Mouse (Mus musculus) frontal cortex, postnatal 25 days (tissue): ENCODE results near the gene Stim2.

Experiments used
- DNase-seq, 2 experiments: peaks; one replicate each; pipeline ENCODE4 v3.0.0; 2022; ENCODE audit warnings: low spot score in 2 of 2

Gene Stim2

DNA sequence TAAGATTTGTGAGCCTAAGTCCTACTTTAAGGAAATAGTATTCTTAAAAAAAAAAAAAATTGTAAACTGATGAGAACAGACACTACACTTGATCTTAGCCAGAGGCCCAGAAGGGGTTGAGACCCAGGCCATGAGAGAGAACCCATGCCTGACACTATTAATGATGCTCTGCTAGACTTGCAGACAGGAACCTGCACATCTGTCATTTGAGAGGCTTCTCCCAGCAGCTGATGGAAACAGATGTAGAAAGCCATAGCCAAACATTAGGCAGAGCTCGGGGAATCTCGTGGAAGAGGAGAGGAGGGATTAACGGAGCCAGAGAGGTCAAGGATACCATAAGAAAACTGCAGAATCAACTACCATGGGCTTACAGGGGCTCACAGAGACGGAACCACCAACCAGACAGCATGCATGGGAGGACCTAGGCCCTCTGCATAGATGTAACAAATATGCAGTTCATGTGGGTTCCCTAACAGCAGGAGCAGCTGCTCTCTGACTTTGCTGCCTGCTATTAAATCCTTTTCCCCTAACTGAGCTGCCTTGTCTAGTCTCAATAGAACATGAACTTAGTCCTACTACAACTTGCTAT is 50.9 kb downstream of the Stim2 start:
- DNase-seq: no peak

DNA sequence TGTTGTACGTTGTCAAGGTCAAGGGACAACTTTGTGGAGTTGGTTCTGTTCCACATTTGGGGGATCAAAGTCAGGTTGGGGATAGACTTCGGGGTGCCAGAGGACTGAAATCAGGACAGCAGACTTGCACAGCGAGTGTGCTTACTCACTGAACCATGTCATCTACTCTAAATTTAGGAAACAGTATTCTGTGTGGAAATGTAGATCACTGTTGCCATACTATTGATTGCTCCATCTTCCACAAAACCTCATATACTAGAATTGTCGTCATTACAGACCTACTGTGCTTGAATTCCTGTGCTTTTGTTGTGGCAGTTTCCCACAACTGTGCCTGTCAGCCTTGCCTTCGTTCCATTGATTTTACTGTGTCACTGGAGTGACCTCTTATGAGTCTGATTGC is 51.6 kb downstream of the Stim2 start:
- DNase-seq: no peak

DNA sequence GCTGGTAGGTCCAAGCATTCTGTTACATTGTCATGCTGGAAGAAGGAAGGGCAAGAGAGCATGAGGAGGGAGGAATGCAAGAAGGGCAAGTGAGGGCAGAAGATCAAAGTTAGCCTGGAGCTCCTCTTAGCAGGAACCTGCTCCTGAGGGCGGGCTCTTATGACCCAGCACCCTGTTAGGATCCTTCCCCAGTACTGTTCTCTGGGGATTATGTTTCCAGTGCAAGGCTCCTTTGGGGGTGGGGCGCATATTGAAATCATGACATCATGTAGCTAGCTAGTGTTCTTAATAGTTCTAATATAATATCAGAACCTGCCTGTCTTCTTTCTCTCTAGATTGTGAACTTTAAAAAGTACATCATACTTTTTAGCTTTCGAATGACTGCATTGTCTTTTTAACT is 52.8 kb downstream of the Stim2 start:
- no peak for DNase-seq

DNA sequence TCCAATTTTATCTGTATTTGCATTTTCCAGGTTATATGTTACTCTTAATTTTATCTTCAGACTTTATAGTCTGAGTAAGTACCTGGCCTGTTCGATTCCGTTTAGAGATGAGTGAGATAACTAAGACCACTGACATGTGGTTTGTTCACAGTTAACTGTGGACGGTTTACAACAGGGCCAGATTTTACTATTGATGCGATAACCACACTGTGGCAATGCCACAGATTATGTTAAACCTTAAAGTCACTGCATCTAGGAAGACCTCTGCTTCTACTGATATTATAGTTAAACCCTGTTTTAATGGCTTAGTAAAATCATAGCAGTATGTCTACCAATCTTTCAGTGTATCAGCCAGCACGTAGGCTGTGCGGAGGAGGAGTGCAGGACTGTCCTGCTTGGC is 53.9 kb downstream of the Stim2 start:
- no peak for DNase-seq

DNA sequence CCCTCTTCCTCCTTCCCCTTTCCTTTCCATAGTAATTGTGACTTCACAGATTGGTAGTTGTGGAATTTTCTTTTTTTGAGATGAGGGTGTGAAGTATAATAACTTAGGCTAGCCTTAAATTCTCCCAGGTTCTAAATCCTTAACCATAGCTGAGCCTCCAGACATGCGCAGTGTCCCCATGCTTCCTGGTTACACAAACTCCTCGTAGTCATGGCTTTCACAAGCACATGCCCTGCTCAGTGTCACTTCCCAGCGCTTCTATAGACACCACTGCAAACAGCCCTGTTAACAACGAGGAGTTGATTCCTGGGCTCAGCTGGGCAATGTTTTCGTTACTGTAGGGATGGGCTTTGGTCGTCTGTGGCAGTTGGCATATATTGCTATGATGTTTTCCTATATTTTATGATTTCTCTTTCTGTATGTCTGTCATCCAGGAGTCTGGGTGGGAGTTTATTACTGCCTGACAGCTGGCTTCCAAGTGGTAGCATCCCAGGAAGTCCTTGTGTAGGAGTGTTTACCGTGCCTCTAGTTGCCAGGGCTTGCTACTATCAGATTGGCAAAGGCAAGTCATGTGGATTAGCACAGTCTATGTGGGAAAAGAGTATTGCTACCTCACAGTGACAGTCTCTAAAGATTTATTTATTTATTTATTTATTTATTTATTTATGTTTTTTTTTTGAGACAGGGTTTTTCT is 55.5 kb downstream of the Stim2 start:
- no peak for DNase-seq

DNA sequence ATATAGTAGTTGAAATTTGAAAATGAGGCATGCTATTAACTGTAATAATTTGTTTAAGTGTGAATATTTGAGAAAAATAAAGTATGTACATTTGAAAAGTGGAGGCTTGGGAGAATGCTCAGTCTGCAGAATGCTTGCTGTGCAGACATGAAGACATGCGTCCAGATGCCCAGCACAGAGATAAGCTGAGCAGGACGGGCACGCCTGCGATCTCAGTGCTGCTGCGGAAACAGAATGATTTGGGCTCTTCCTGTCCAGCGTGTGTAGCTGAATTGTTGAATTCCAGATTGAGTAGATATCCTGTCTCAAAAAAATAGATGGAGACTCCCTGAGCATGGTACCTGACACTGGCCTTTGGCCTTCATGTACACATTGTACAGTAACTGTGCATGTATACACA is 58.0 kb downstream of the Stim2 start:
- DNase-seq: no peak

DNA sequence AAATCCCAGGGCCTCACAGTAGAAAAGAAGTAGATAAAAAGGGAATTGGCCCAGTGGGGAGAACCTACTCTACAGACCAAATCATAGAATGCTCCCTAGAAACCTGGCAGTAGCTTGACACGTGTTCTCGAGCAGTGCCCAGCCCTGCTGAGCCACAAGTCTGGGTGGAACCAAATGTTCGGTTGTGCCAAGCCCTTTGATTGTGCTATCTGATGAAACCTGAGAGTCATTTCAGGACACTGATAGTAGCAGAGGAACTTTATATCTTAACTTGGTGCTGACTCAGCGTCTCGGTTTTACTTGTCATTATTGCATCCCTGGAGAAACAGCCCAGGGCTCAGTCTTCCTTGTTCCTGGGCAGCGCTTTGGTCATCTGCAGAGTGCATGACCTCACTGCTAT is 61.7 kb downstream of the Stim2 start:
- no peak for DNase-seq

DNA sequence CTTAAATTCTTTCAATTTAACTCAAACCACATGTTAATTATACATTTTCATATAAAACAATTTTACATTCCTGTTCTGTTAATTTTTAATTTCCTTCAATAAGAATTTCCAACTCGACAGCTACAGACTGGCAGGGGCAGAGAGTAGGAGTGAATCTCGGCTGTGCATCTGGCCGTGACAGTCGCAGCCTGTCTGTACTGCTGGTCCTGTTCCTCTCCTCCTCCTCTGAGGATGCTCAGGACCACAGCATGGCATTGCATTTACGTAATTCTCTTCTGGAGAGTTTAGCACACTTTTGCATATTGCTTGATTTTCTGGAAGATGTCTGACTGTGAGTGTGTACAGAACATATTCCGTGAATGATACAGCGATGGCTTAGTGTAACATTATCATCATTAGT is 63.8 kb downstream of the Stim2 start:
- no peak for DNase-seq

DNA sequence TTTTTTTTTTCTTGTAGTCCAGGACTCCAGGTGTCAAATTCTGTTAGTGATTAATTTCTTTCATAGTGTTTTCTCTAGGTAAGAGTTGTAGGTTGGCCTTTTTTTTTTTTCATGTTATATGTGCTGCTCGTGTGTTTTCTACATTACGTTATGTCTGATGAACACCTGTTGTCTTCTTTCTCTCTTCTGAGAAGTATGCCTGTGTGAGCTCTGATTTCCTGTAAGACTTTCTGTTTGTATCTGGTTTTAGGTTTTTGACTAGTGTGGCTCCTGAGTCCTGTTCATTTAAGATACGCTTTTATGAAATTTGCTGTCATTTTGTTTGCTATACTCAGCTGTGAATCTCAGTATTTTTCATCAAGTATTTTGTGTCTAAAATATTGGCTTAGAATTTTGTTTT is 69.3 kb downstream of the Stim2 start:
- DNase-seq: no peak

DNA sequence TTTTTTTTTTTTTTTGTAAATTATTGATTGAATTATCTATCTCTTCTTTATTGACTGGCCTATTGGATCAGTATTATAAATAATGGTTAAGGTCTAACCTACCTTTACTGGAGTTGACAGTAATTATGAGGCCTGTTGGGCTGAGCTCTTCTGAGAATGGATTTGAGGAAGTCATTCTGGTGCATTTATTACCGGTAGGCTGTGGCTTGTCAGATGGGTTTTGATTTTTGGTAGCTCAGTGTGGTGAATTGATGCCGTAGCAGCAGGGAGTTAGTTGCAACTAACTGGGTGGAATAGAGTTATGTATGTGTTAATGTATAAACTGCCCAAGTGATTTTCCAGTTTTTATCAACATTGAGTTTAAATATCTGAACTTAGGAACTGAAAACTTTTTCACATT is 72.2 kb downstream of the Stim2 start:
- no peak for DNase-seq

DNA sequence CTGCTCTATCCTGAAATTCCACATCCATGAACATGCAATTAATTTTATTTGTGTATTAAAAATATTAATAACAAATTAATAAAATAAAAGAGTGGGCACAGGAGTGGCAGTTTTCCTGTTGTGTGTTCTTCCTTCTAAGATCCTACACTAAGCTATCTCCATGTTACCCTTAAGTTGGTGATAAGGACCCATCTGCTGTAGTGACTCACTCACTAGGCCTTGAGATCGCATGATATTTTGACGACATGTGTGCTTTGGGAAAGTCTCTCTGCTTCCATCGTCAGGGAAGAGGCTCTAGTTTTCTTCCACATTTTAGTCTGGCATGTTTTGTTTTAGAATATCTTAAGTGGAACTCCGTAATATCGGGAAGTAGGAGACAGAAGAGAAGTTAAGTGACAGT is 73.0 kb downstream of the Stim2 start:
- DNase-seq: no peak

DNA sequence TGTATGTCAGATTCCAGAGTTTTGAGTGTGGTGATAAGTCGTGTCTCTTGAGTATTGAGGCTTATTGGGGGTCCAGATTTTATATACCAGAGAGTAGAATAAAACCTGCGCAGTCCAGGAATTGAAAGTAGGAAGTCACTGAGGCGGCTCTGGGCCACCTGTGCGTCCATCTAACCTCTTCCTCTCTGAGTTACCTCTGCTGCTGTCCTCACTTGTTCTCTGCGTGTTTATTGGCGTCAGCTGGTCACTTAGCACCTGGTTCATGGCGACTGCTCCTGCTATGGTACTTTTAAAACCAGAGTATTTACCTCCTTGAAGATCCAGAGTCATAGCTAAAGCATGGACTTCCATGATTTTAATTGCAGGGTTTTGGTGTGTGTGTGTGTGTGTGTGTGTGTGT is 73.4 kb downstream of the Stim2 start:
- no peak for DNase-seq

DNA sequence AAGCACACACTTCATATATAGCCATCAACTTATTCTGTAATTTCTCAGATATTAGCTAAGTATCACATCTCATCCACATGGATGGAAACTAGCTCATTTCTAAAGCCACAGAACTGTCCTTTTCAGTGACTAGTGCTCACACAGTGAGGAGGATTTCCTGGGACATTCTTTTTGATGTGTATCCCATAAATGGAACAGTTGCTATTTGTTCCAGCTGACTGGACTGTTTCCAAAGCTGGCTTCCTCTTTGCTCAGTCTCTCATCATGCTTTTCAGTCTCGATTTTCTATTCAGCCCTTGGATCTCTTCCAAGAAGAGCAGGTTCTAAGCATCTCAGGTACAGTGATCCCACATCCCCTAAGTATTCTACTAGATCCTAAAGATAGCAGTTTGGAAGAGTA is 75.0 kb downstream of the Stim2 start:
- no peak for DNase-seq

DNA sequence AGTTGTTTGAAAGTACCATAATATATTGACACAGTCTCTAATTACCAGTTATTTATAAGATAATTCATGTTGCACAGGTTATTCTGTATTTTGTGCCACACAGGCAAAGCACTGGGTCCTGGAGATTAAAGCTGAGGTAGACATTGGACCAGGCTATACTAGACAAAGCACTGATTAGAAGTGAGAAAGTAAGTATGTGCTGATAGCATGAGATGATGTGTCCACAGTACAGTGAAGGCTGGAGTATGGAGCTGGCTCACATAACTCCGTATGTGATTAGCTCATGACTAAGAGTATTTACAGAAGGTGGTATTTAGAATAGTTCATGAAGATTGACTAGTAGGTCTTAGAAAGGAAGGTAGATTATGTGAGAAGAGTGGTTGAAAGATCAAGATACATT is 81.7 kb downstream of the Stim2 start:
- DNase-seq: no peak

DNA sequence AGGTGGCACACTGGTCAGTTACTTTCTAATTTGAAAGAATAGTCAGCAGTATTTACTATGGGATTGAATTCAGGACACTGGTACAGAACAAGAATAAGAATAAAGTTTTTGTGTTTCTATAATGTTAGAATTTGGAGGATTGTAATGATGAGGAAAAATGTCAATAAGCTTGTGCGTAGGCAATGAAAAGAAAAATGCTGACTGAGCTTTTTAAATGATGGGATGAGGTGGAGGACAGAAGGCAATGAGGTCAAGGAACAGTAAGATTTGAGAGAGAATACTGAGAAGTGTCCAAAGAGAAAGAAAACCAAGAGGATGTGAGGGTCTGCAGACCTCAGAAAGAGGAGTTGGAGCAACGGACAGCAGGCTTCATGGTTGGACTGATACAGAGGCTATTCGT is 89.6 kb downstream of the Stim2 start:
- no peak for DNase-seq

DNA sequence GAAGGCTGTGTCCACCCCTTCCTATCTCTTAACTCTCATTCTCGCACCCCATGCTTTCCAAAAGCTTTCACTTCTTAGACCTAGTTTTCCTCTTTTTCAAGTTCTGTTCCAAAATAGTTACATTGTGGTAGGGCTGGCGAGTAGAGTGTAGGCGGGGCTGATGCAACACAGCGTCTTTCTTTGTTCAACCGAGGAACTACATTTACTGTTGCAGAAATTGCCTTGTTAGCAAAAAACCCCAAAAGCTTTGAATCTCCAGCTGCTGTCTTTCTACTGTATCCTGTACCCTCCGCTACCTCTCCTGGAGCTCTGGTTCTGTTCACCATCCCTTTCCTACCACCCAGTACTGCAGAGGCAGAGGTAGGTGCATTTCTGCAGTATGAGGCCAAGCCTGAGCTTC is 99.9 kb downstream of the Stim2 start:
- no peak for DNase-seq

DNA sequence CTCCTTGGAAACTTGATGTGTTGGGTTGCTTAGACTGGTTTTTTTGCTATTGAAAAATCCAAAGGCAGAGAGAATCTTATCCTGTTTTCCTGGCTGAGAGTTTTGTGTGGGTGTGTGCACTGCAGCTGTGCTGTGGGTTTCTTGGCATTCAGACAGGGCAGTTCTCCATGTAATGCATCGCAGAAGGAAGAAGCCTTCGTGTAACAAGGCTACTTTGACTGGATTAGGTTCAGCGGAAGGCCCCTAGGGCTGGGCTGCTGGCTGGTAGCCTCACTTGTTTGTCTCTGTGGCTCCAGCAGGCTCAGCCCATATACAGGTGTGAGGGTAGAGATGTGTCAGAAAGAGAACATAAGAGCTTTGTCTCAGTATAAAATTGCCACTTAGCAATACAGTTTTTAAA is 102.6 kb downstream of the Stim2 start:
- DNase-seq: peak; percentile 30 to 39

DNA sequence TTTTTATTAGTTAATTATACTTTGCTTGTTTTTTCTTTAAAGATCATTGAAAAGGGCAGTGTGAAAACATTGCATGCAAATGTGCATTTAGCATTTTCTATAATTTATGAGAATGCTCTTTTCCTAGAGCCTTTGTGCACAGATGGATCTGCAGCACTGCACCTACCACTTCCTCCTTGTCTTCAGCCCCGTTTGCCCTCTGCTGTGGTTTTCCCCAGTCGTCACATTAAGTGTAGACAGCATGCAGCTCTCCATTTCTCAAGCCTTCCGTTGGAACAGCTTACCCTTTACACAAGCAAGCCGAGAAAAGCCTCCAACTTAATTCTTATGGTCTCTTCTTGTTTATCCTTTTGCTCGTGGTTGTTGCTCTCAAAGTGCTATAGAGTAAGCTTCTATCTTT is 103.0 kb downstream of the Stim2 start:
- no peak for DNase-seq

DNA sequence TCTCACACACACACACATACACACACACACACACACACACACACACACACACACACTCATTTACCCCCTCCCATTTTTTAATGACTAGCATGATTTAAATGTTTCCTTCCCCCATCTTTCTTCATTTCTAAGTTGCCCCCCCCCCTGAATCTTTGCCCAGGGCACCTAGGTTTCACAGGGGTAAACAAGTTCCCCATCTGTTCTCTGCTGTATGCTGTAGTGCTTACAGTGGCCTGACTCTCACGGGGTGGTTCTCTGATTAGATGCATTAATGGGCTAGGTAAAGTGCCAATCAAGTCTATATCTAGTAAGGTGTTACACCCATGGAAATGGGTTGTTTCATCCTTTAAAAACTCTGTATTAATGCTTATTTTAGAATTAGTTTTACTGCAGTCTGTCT is 103.7 kb downstream of the Stim2 start:
- DNase-seq: no peak

DNA sequence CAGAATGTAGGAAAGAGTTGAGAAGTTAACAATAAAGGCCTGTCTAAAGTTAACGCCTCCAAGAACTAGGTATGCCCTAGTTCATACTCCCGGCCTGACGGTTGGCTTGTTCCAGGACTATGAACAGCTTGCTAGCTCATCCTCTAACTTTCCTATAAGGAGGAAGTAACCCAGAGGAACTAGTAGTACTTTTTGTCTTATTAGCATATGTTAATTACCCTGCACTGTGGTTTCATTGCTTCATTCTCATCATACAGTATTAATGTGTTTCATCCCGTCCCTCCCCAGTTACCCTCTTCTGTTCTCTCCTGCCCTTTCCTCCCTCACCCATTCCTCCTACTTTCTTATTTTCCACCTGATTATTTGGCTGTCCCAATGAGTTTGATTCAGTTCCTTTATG is 108.4 kb downstream of the Stim2 start:
- no peak for DNase-seq

DNA sequence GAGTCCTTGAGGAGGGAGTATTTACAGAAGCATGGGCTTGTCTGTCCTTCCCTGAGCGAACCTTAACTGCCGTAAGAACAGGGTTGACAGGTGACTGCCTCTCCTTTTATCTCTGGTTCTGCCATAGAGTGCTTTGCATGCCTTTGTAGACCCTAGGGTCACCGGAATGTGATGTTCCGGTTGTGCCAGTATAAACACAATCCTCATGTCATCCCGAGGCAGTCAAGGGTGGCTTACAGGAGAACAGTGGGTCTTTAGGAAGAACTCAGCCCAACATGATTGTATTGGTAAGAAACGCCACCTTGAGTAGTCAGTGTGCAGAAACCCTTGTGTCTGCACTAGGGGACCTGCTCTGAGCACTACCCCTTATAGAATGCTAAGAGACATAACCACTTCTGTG is 108.8 kb downstream of the Stim2 start:
- no peak for DNase-seq

DNA sequence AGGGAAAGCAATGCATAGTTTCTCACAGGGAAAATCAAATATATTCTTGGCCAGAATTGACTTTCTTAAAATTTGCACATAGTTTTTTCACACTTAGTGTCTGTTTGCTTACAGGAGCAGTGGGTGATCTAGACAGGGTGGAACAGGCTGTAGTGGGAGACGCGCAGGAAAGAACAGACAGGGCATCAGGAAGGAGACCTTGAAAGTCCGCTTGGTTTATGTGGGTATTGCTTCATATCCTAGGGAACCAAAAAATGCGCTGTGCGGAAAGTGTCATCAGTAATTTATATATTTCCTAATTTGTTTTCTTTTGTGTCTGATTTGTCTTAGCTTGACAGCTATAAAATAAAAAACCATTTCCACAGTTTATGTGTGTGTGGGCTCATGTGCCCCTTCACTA is 110.8 kb downstream of the Stim2 start:
- no peak for DNase-seq

DNA sequence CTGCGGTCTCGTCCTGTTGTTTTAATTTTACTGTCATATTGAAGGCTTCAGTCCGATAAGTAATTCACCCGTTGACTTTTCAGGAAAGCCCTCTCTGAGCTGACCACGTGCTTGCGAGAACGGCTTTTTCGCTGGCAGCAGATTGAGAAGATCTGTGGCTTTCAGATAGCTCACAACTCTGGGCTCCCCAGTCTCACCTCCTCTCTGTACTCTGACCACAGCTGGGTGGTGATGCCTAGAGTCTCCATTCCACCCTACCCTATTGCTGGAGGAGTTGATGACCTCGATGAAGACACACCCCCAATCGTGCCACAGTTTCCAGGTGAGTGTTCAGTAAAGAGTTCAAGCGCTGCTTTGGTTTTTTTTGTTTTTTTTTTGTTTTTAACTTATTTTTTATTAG is 112.5 kb downstream of the Stim2 start:
- DNase-seq: no peak

DNA sequence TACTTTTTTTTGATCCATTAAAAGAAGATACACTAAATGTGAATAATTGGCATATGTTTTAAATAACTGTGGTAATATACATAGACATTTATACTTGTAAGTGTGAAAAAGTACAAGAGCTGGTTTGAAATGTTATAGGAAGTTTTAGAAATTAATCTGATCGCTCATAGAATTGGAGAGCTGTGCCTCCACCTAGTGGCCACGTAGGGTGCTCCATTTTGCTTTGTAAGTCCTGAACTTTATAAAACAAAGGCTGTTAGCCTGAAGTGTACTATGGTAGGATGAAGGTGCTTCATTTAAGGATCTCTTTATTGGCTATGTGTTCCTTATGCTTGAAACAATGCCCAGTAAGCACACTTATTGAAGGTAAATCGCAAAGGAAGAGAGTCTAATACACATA is 115.0 kb downstream of the Stim2 start:
- peak; percentile 42 to 61 for DNase-seq
